Mouse (Mus musculus): ENCODE measurements around the gene Cnksr1.

The Cnksr1 gene

GRCm38 (mm10) chr4:134252911-134253721, 14.9 kb upstream of the Cnksr1 start:
- no peak for DNase-seq (ENCODE audit: extremely low read depth, low read depth)

GRCm38 (mm10) chr4:134252131-134252910, 14.1 kb upstream of the Cnksr1 start:
- DNase-seq (ENCODE audit: extremely low read depth, low read depth): no peak

- no peak for DNase-seq (ENCODE audit: extremely low read depth, low read depth)
These were observed 13.3 kb upstream of the Cnksr1 start for GRCm38 (mm10) chr4:134251241-134252130.

- no peak for DNase-seq (ENCODE audit: extremely low read depth, low read depth)
These were observed 12.7 kb upstream of the Cnksr1 start for GRCm38 (mm10) chr4:134250930-134251240.

- DNase-seq (ENCODE audit: extremely low read depth, low read depth): no peak
These were observed 12.1 kb upstream of the Cnksr1 start for GRCm38 (mm10) chr4:134250116-134250929.

- no peak for DNase-seq (ENCODE audit: extremely low read depth, low read depth)
These were observed 11.5 kb upstream of the Cnksr1 start for GRCm38 (mm10) chr4:134249651-134250050.

GRCm38 (mm10) chr4:134246719-134247258, 8.6 kb upstream of the Cnksr1 start, which contains the start of gene Gm30191:
Gene Gm30191 (plus strand): TSS chr4:134246935.
- DNase-seq (ENCODE audit: extremely low read depth, low read depth): no peak

- no peak for DNase-seq (ENCODE audit: extremely low read depth, low read depth)
These were observed 8.1 kb upstream of the Cnksr1 start for GRCm38 (mm10) chr4:134246256-134246655.

GRCm38 (mm10) chr4:134245148-134245843, 7.1 kb upstream of the Cnksr1 start, which contains the start of gene Zfp593:
Gene Zfp593 (minus strand): TSS chr4:134245592.
- peak; percentile 59 for DNase-seq (ENCODE audit: extremely low read depth, low read depth)

- no peak for DNase-seq (ENCODE audit: extremely low read depth, low read depth)
These were observed 5.5 kb upstream of the Cnksr1 start, which contains the start of gene E130218I03Rik for GRCm38 (mm10) chr4:134243516-134244250. Gene E130218I03Rik (plus strand): TSS chr4:134243662.

- DNase-seq (ENCODE audit: extremely low read depth, low read depth): no peak
These were observed 487 bp upstream of the Cnksr1 start for GRCm38 (mm10) chr4:134238686-134239085.

GRCm38 (mm10) chr4:134237582-134238278, 469 bp downstream of the Cnksr1 start:
- DNase-seq (ENCODE audit: extremely low read depth, low read depth): no peak

- DNase-seq (ENCODE audit: extremely low read depth, low read depth): no peak
These were observed 3.3 kb downstream of the Cnksr1 start for GRCm38 (mm10) chr4:134234876-134235275.

GRCm38 (mm10) chr4:134230431-134230830, 7.8 kb downstream of the Cnksr1 start:
- no peak for DNase-seq (ENCODE audit: extremely low read depth, low read depth)

- DNase-seq (ENCODE audit: extremely low read depth, low read depth): no peak
These were observed 11.0 kb downstream of the Cnksr1 start, which contains the start of gene Catsper4 for GRCm38 (mm10) chr4:134227194-134227593. Gene Catsper4 (minus strand): TSS chr4:134227383.

- no peak for DNase-seq (ENCODE audit: extremely low read depth, low read depth)
These were observed 15.2 kb downstream of the Cnksr1 start for GRCm38 (mm10) chr4:134222793-134223600.

GRCm38 (mm10) chr4:134206488-134207053, 31.6 kb downstream of the Cnksr1 start:
- DNase-seq (ENCODE audit: extremely low read depth, low read depth): no peak
